Mouse (Mus musculus): ENCODE data around the gene Spast. TPM values are rescaled to one million over a fixed set of nuclear protein-coding genes. Genes with fewer than 3 reads are reported as not detected.

Gene Spast
- polyA plus RNA-seq, 1 experiment from 2014 or later: 35.1 TPM

Other genes with a start within 250 kb of the Spast start
- gene Memo1, start 43.5 kb upstream of the Spast start, polyA plus RNA-seq (2015; fragmentation: Nextera tagmentation; extraction: Ambion mirVana): 63.9 and 66.1 TPM in 2 replicates
- 202 and 214 TPM in 2 replicates for gene Dpy30, start 15.0 kb upstream of the Spast start, polyA plus RNA-seq (2015; fragmentation: Nextera tagmentation; extraction: Ambion mirVana)
- gene Slc30a6, start 56.6 kb downstream of the Spast start, polyA plus RNA-seq (2015; fragmentation: Nextera tagmentation; extraction: Ambion mirVana): 28.3 and 30.9 TPM in 2 replicates
- 0.22 and 0.26 TPM in 2 replicates for gene Nlrc4, start 120.2 kb downstream of the Spast start, polyA plus RNA-seq (2015; fragmentation: Nextera tagmentation; extraction: Ambion mirVana)
- 55.8 and 65.0 TPM in 2 replicates for gene Yipf4, start 150.5 kb downstream of the Spast start, polyA plus RNA-seq (2015; fragmentation: Nextera tagmentation; extraction: Ambion mirVana)
- gene Birc6, start 189.3 kb downstream of the Spast start, polyA plus RNA-seq (2015; fragmentation: Nextera tagmentation; extraction: Ambion mirVana): 99.1 and 99.8 TPM in 2 replicates

All from forebrain, embryonic 15.5 days (tissue).